Mouse (Mus musculus) lung, embryonic 14.5 days (tissue): ENCODE data around the gene Mad1l1. TPM values are rescaled to one million over a fixed set of nuclear protein-coding genes. Genes with fewer than 3 reads are reported as not detected.

Experiments
- ATAC-seq: fragments of 200-750 bp; cut with Nextera tagmentation; 2 replicates; pipeline ENCODE4 v1.8.0; 2017; ENCODE audit warnings: mild to moderate bottlenecking, moderate TSS enrichment, moderate library complexity; ENCODE audit not compliant: insufficient read depth
- DNase-seq: peaks from one replicate; pipeline ENCODE4 v3.0.0-alpha.2; 2015
- H3K27ac ChIP-seq: fragments of 300-500 bp; sonication (generic); 2 replicates; pipeline ENCODE4 v1.5.1; 2014; ENCODE audit warnings: low read depth, mild to moderate bottlenecking, moderate library complexity
- H3K27me3 ChIP-seq: fragments of 300-500 bp; sonication (generic); 2 replicates; pipeline ENCODE4 v1.6.1; 2014; ENCODE audit warnings: low read length, control low read depth; ENCODE audit not compliant: insufficient read depth
- H3K36me3 ChIP-seq: fragments of 300-500 bp; sonication (generic); 2 replicates; pipeline ENCODE4 v1.6.1; 2014; ENCODE audit warnings: control low read depth; ENCODE audit not compliant: insufficient read depth
- H3K4me1 ChIP-seq: fragments of 300-500 bp; sonication (generic); 2 replicates; pipeline ENCODE4 v1.6.1; 2014; ENCODE audit warnings: antibody characterized with exemption, control low read depth; ENCODE audit not compliant: insufficient read depth
- H3K4me2 ChIP-seq: fragments of 300-500 bp; sonication (generic); 2 replicates; pipeline ENCODE4 v1.6.1; 2014; ENCODE audit warnings: mild to moderate bottlenecking
- H3K4me3 ChIP-seq: fragments of 300-500 bp; sonication (generic); 2 replicates; pipeline ENCODE4 v1.5.1; 2014; ENCODE audit warnings: low read depth, low read length
- H3K9ac ChIP-seq: fragments of 300-500 bp; sonication (generic); 2 replicates; pipeline ENCODE4 v1.6.1; 2014
- H3K9me3 ChIP-seq: fragments of 300-500 bp; sonication (generic); 2 replicates; pipeline ENCODE4 v1.6.1; 2016; ENCODE audit warnings: low read depth, low read length, control low read depth
- CTCF ChIP-seq: IDR thresholded peaks from 2 replicates; pipeline ENCODE4 v1.5.1; 2016; ENCODE audit warnings: antibody characterized with exemption, low read depth
- WGBS: fragments of 180-500 bp; shearing (Covaris S2); extraction: QIAGEN DNeasy Blood & Tissue Kit; methylation state at CpG from one replicate; pipeline ENCODE4 v1.1.7; 2014; 5-methylcytosine and 5-hydroxymethylcytosine counted together
- polyA plus RNA-seq: library from polyadenylated mRNA; unstranded; fragments of >200 nt; fragmentation: Nextera tagmentation; extraction: Ambion mirVana; gene quantifications from 2 replicates; pipeline ENCODE4 v1.2.1, GENCODE M21; 2014

Gene Mad1l1
- polyA plus RNA-seq, 1 experiment from 2014 or later = 61.6 TPM

GRCm38 (mm10) chr5:140171710-140172109 lies 149.6 kb downstream of the Mad1l1 start:
- Histone ChIP-seq H3K36me3 (no peaks in the 10 kb centered on the region), H3K9me3 (no peaks in the 10 kb centered on the region), H3K27ac (no peak overlapping the region), H3K4me3 (no peak overlapping the region), H3K27me3 (no peaks in the 10 kb centered on the region), H3K4me2 (no peak overlapping the region), H3K4me1 (no peaks in the 10 kb centered on the region), H3K9ac (no peak overlapping the region)
- ATAC-seq (no peak), DNase-seq (no peak)
- no peak for TF ChIP-seq CTCF
- WGBS = 78% methylated on average over 1 of the region's 1 CpGs

- TF ChIP-seq CTCF = no peak
- 58% methylated on average over 6 of the region's 6 CpGs for WGBS
- H3K36me3 ChIP-seq = no peaks in the 10 kb centered on the region
- H3K4me1 ChIP-seq = no peaks in the 10 kb centered on the region
- H3K4me3 ChIP-seq = no peak overlapping the region
- H3K27me3 ChIP-seq = no peaks in the 10 kb centered on the region
- DNase-seq (no peak), ATAC-seq (no peak)
- H3K4me2 ChIP-seq = no peak overlapping the region
- no peak overlapping the region for H3K9ac ChIP-seq
- H3K27ac ChIP-seq = no peak overlapping the region
- H3K9me3 ChIP-seq = no peaks in the 10 kb centered on the region
Measured at GRCm38 (mm10) chr5:140167531-140167930, 153.8 kb downstream of the Mad1l1 start.

DNA sequence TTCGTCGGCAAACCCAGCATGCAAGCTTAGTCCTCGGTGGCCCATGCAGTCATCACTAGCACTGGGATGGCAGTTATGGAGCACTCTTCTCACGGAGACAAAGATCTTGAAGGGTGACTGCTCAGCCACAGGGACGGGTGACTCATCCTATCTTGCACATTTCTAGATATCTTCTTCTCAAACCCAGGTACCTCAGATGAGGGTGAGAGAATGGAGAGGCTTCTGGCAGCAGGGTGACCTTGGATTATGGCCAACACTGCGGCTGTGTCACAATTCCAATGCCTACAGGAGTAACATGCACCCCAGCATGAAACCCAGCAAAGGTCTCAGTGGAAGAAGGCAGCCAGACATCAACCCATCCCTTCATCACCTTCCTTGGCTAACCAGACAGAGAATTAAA lies 154.3 kb downstream of the Mad1l1 start:
- 82% methylated on average over 6 of the region's 6 CpGs for WGBS
- H3K9ac ChIP-seq = no peak overlapping the region
- ATAC-seq = no peak

DNA sequence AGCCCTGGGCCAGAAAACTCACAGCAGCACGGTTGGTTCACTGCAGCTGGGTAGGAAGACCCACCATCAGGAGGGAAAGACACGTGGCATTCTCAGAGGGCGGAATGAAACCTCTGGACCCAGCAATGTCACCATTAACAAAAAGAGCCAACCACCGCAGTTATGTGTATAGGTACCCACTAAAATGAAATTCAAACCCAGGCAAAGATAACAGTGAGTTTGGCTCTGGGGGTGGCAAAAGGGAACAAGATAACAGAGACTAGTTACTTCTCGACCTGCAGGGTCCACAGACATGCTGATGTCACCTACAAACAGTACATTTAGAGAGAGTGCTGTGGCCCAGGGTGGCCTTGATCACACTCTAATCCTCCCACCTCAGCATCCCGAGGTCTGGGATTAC lies 157.4 kb downstream of the Mad1l1 start:
- Histone ChIP-seq H3K36me3 (no peaks in the 10 kb centered on the region), H3K4me2 (no peak overlapping the region), H3K4me1 (no peaks in the 10 kb centered on the region), H3K27me3 (no peaks in the 10 kb centered on the region), H3K27ac (no peak overlapping the region), H3K9me3 (no peaks in the 10 kb centered on the region), H3K9ac (no peak overlapping the region), H3K4me3 (no peak overlapping the region)
- no peak for TF ChIP-seq CTCF
- DNase-seq (no peak), ATAC-seq (no peak)
- 83% methylated on average over 6 of the region's 6 CpGs for WGBS

More for the DNA sequence above, 154.3 kb downstream of the Mad1l1 start:
- Histone ChIP-seq H3K4me2 (no peak overlapping the region), H3K27ac (no peak overlapping the region), H3K9me3 (no peaks in the 10 kb centered on the region), H3K4me3 (no peak overlapping the region), H3K36me3 (no peaks in the 10 kb centered on the region), H3K4me1 (no peaks in the 10 kb centered on the region), H3K27me3 (no peaks in the 10 kb centered on the region)
- TF ChIP-seq CTCF = no peak
- no peak for DNase-seq

DNA sequence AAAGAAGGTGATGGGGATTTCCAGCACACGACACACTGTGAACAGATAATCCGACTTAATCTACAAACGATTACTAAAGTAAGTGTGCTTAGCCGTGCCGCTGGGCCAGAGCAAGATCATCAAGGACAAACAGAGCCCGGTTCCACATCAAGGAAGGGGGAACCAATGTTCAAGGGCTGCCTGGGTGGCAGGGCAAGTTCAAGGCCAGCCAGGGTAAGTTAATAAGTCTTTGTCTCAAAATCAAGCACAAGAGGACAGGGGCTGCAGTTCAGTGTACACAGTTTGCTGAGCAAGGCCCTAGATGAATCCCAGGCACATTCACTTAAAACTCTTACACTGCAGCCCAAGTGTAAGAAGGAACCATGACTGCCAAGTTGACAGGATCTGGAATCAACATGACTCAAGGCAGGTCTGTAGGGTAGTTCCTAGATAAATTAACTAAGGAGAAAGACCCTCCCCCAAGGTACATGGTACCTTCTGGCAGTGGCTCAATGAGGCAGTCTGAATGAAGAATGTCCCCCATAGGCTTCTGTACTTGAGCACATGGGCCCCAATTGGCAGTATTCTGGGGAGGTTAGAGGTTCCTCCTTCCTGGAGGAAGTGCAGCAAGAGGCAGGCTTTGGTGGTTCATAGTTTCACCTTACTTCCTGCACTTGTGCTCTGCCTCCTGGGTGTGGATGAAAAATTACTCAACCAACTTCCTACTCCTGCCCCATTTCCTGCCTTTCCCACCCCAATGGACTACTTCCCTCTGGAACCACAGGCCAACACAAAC lies 159.1 kb downstream of the Mad1l1 start:
- DNase-seq = no peak

DNA sequence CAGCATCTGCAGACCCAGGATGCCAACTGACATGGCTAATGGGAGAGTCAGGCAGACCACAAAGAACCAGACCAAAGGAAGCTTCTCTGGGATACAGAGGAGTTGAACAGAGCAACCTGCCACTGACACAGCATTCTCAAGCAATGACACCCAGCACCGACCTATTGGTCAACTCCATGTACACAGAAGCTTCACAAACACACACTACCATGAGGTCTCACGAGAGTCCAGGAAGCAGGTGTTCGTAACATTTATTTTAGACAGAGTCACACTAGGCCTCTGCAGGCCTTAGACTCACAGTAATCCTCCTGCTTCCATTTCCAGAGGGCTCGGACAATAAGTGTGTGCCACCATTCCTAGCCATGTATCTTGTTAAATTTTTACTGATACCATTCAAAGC lies 162.3 kb downstream of the Mad1l1 start:
- DNase-seq = no peak
- no peaks in the 10 kb centered on the region for H3K36me3 ChIP-seq
- H3K4me2 ChIP-seq = no peak overlapping the region
- no peaks in the 10 kb centered on the region for H3K9me3 ChIP-seq
- no peak for ATAC-seq
- H3K4me3 ChIP-seq = no peak overlapping the region
- no peaks in the 10 kb centered on the region for H3K27me3 ChIP-seq
- TF ChIP-seq CTCF = no peak
- H3K4me1 ChIP-seq = no peaks in the 10 kb centered on the region
- H3K27ac ChIP-seq = no peak overlapping the region
- WGBS = 72% methylated on average over 4 of the region's 4 CpGs
- H3K9ac ChIP-seq = no peak overlapping the region

More for the DNA sequence above, 159.1 kb downstream of the Mad1l1 start:
- Histone ChIP-seq H3K4me1 (no peaks in the 10 kb centered on the region), H3K9me3 (no peaks in the 10 kb centered on the region), H3K4me3 (no peak overlapping the region), H3K27ac (no peak overlapping the region), H3K4me2 (no peak overlapping the region), H3K36me3 (no peaks in the 10 kb centered on the region), H3K9ac (no peak overlapping the region), H3K27me3 (no peaks in the 10 kb centered on the region)
- ATAC-seq = no peak
- 70% methylated on average over 6 of the region's 6 CpGs for WGBS
- TF ChIP-seq CTCF = no peak

- WGBS = 86% methylated on average over 1 of the region's 1 CpGs
- ATAC-seq (no peak), DNase-seq (no peak)
- Histone ChIP-seq H3K4me1 (no peaks in the 10 kb centered on the region), H3K4me3 (no peak overlapping the region), H3K27ac (no peak overlapping the region), H3K27me3 (no peaks in the 10 kb centered on the region), H3K9ac (no peak overlapping the region), H3K36me3 (no peaks in the 10 kb centered on the region), H3K4me2 (no peak overlapping the region), H3K9me3 (no peaks in the 10 kb centered on the region)
- TF ChIP-seq CTCF = no peak
Measured at GRCm38 (mm10) chr5:140157886-140158627, 163.3 kb downstream of the Mad1l1 start.
